Mouse (Mus musculus): ENCODE measurements around the gene Hmgb4.

Gene Hmgb4

GRCm38 (mm10) chr4:128260907-128261560, at the start of gene Hmgb4:
Hmgb4 (minus strand) TSS chr4:128260957.
- DNase-seq (ENCODE audit: low read depth, low spot score): no peak

- no peak for DNase-seq (ENCODE audit: low read depth, low spot score)
Measured at GRCm38 (mm10) chr4:128306011-128306410, 45.3 kb upstream of the Hmgb4 start.

GRCm38 (mm10) chr4:128304049-128304448, 43.3 kb upstream of the Hmgb4 start:
- no peak for DNase-seq (ENCODE audit: low read depth, low spot score)

- DNase-seq (ENCODE audit: low read depth, low spot score): no peak
Measured at GRCm38 (mm10) chr4:128288095-128288494, 27.3 kb upstream of the Hmgb4 start.

GRCm38 (mm10) chr4:128285009-128285408, 24.3 kb upstream of the Hmgb4 start:
- no peak for DNase-seq (ENCODE audit: low read depth, low spot score)

GRCm38 (mm10) chr4:128275586-128275985, 14.8 kb upstream of the Hmgb4 start:
- DNase-seq (ENCODE audit: low read depth, low spot score): no peak

GRCm38 (mm10) chr4:128275116-128275515, 14.4 kb upstream of the Hmgb4 start:
- DNase-seq (ENCODE audit: low read depth, low spot score): no peak

GRCm38 (mm10) chr4:128273146-128273545, 12.4 kb upstream of the Hmgb4 start:
- no peak for DNase-seq (ENCODE audit: low read depth, low spot score)

- no peak for DNase-seq (ENCODE audit: low read depth, low spot score)
Measured at GRCm38 (mm10) chr4:128272501-128272900, 11.7 kb upstream of the Hmgb4 start.

- no peak for DNase-seq (ENCODE audit: low read depth, low spot score)
Measured at GRCm38 (mm10) chr4:128270931-128271330, 10.2 kb upstream of the Hmgb4 start.

GRCm38 (mm10) chr4:128270177-128270576, 9.4 kb upstream of the Hmgb4 start:
- no peak for DNase-seq (ENCODE audit: low read depth, low spot score)

- DNase-seq (ENCODE audit: low read depth, low spot score): no peak
Measured at GRCm38 (mm10) chr4:128269261-128269875, 8.6 kb upstream of the Hmgb4 start.

GRCm38 (mm10) chr4:128265341-128265740, 4.6 kb upstream of the Hmgb4 start:
- no peak for DNase-seq (ENCODE audit: low read depth, low spot score)

- no peak for DNase-seq (ENCODE audit: low read depth, low spot score)
Measured at GRCm38 (mm10) chr4:128264491-128264890, 3.7 kb upstream of the Hmgb4 start.

GRCm38 (mm10) chr4:128259211-128259610, 1.5 kb downstream of the Hmgb4 start:
- DNase-seq (ENCODE audit: low read depth, low spot score): no peak

- DNase-seq (ENCODE audit: low read depth, low spot score): no peak
Measured at GRCm38 (mm10) chr4:128248676-128249075, 12.1 kb downstream of the Hmgb4 start.

- no peak for DNase-seq (ENCODE audit: low read depth, low spot score)
Measured at GRCm38 (mm10) chr4:128245201-128245600, 15.6 kb downstream of the Hmgb4 start.

- DNase-seq (ENCODE audit: low read depth, low spot score): no peak
Measured at GRCm38 (mm10) chr4:128241854-128242356, 18.9 kb downstream of the Hmgb4 start.

GRCm38 (mm10) chr4:128241075-128241853, 19.5 kb downstream of the Hmgb4 start:
- no peak for DNase-seq (ENCODE audit: low read depth, low spot score)

- DNase-seq (ENCODE audit: low read depth, low spot score): no peak
Measured at GRCm38 (mm10) chr4:128239113-128239512, 21.6 kb downstream of the Hmgb4 start.

- no peak for DNase-seq (ENCODE audit: low read depth, low spot score)
Measured at GRCm38 (mm10) chr4:128233458-128233857, 27.3 kb downstream of the Hmgb4 start.
